Mouse (Mus musculus) adrenal gland, postnatal 14 days (tissue): Measurements from ENCODE around the gene Ephb3. TPM values are rescaled to one million over a fixed set of nuclear protein-coding genes. Genes with fewer than 3 reads are reported as not detected.
A peak's percentile ranks its signal among the peaks of the same experiment; 100 is the strongest.
"Not testable (repeated sequence)": the region's sequence is repeated elsewhere in the genome, so short reads cannot be mapped to it uniquely, and the experiment has no call there.

Experiments
- DNase-seq: peaks from one replicate; pipeline ENCODE4 v3.0.0; 2021; ENCODE audit warnings: mixed read lengths
- long read RNA-seq, 2 experiments: library from polyadenylated mRNA; stranded (forward); transcript quantifications; one replicate each; pipeline ENCODE4 v2.0.0; 2021
- total RNA-seq: library from RNA; stranded (reverse); gene quantifications from 2 replicates; pipeline ENCODE4 v1.2.3, GENCODE M21; 2021

Gene Ephb3
- total RNA-seq = 2.0 and 2.8 TPM in 2 replicates
- long read RNA-seq, experiment 1, full-length matches to known transcripts = 2 of 2 reads
- long read RNA-seq, experiment 1, partial matches to known transcripts = 0 of 2 reads
- long read RNA-seq, experiment 1, other reads (novel, unspliced or antisense) = 0 of 2 reads
- long read RNA-seq, experiment 2, full-length matches to known transcripts = 1 of 1 reads
- long read RNA-seq, experiment 2, partial matches to known transcripts = 0 of 1 reads
- long read RNA-seq, experiment 2, other reads (novel, unspliced or antisense) = 0 of 1 reads

- DNase-seq = peak; percentile 99
Measured at GRCm38 (mm10) chr16:21204367-21205092, at the start of gene Ephb3. TSS of gene Ephb3 (plus strand) at chr16:21204755.

GRCm38 (mm10) chr16:21156261-21156660 lies 48.3 kb upstream of the Ephb3 start:
- not testable (repeated sequence) for DNase-seq

GRCm38 (mm10) chr16:21159226-21159625 lies 45.3 kb upstream of the Ephb3 start:
- DNase-seq = not testable (repeated sequence)

GRCm38 (mm10) chr16:21163423-21163822 lies 41.1 kb upstream of the Ephb3 start:
- DNase-seq = not testable (repeated sequence)

GRCm38 (mm10) chr16:21165343-21166220 lies 39.0 kb upstream of the Ephb3 start:
- not testable (repeated sequence) for DNase-seq

- DNase-seq = no peak
Measured at GRCm38 (mm10) chr16:21168730-21169129, 35.8 kb upstream of the Ephb3 start.

- DNase-seq = no peak
Measured at GRCm38 (mm10) chr16:21175236-21175635, 29.3 kb upstream of the Ephb3 start.

- DNase-seq = no peak
Measured at GRCm38 (mm10) chr16:21182108-21182507, 22.4 kb upstream of the Ephb3 start.

- DNase-seq = no peak
Measured at GRCm38 (mm10) chr16:21184697-21185096, 19.9 kb upstream of the Ephb3 start.

- no peak for DNase-seq
Measured at GRCm38 (mm10) chr16:21187568-21187967, 17.0 kb upstream of the Ephb3 start.

GRCm38 (mm10) chr16:21188345-21188744 lies 16.2 kb upstream of the Ephb3 start:
- no peak for DNase-seq

- DNase-seq = no peak
Measured at GRCm38 (mm10) chr16:21191569-21191968, 13.0 kb upstream of the Ephb3 start.

GRCm38 (mm10) chr16:21192509-21193354 lies 11.8 kb upstream of the Ephb3 start:
- DNase-seq = peak; percentile 39

- no peak for DNase-seq
Measured at GRCm38 (mm10) chr16:21194182-21194581, 10.4 kb upstream of the Ephb3 start.

- no peak for DNase-seq
Measured at GRCm38 (mm10) chr16:21195260-21195866, 9.2 kb upstream of the Ephb3 start.

- no peak for DNase-seq
Measured at GRCm38 (mm10) chr16:21196576-21196975, 8.0 kb upstream of the Ephb3 start.

- DNase-seq = no peak
Measured at GRCm38 (mm10) chr16:21197542-21197941, 7.0 kb upstream of the Ephb3 start.

- DNase-seq = no peak
Measured at GRCm38 (mm10) chr16:21198006-21198405, 6.5 kb upstream of the Ephb3 start.

- DNase-seq = peak; percentile 58
Measured at GRCm38 (mm10) chr16:21198529-21198928, 6.0 kb upstream of the Ephb3 start.

GRCm38 (mm10) chr16:21199426-21199825 lies 5.1 kb upstream of the Ephb3 start:
- no peak for DNase-seq

GRCm38 (mm10) chr16:21202731-21203130 lies 1.8 kb upstream of the Ephb3 start:
- DNase-seq = no peak
